Mouse (Mus musculus) splenic B cell, adult 2 months (primary cell): ENCODE data around the gene Hoxc5.

ENCODE experiments used
- DNase-seq: peaks from one replicate; pipeline ENCODE4 v3.0.0-alpha.2; 2011; ENCODE audit warnings: low read depth, low spot score
- H3K27me3 ChIP-seq: 2 replicates; pipeline ENCODE4 v1.6.1; 2012; ENCODE audit warnings: mild to moderate bottlenecking, low read length, moderate library complexity, mixed read lengths; ENCODE audit not compliant: control insufficient read depth, poor library complexity, insufficient read depth, severe bottlenecking
- H3K36me3 ChIP-seq: 2 replicates; pipeline ENCODE4 v1.6.1; 2012; ENCODE audit warnings: mild to moderate bottlenecking, low read length, moderate library complexity, mixed read lengths; ENCODE audit not compliant: control insufficient read depth, poor library complexity, insufficient read depth, severe bottlenecking

The Hoxc5 gene

DNA sequence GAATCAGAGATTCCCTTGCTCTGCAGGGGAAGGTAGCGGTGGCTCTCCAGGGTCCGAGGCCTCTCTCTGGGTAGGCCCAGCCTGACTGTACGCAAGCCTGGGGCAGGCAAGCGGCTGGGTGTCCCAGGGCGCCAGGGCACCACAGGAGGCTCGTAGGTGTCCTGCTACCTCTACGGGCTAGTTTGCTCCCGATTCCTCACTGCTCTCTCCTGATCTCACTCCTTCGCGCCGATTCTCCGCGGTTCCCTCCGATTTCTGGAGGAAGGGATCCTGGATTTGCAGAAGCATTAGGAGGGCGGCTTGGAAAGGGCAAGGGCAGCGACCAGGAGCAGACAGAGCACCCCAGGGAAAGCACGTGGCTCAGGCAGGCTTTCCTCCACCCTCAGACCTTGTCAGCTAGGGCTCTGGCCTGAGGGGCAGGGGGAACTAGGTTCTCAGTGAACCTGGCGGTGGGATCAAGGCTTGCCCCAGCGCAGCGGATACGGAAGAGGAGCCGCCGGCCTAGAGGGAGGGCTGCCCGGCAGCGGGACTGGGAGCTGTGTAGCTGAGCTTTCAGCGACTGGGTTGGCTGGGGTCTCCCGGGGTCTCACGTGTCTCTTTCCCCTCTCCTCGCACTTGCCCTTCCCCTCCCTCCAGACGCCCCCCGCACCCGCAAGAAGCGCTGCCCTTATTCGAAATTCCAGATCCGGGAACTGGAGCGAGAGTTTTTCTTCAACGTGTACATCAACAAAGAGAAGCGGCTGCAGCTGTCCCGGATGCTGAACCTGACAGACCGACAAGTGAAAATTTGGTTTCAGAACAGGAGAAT is 11.2 kb upstream of the Hoxc5 start:
- H3K36me3 ChIP-seq: no peaks in the 10 kb centered on the region
- H3K27me3 ChIP-seq: no peaks in the 10 kb centered on the region
- DNase-seq: no peak

GRCm38 (mm10) chr15:102956906-102957305 is 10.3 kb upstream of the Hoxc5 start:
- no peaks in the 10 kb centered on the region for H3K27me3 ChIP-seq
- no peak for DNase-seq
- H3K36me3 ChIP-seq: no peaks in the 10 kb centered on the region

DNA sequence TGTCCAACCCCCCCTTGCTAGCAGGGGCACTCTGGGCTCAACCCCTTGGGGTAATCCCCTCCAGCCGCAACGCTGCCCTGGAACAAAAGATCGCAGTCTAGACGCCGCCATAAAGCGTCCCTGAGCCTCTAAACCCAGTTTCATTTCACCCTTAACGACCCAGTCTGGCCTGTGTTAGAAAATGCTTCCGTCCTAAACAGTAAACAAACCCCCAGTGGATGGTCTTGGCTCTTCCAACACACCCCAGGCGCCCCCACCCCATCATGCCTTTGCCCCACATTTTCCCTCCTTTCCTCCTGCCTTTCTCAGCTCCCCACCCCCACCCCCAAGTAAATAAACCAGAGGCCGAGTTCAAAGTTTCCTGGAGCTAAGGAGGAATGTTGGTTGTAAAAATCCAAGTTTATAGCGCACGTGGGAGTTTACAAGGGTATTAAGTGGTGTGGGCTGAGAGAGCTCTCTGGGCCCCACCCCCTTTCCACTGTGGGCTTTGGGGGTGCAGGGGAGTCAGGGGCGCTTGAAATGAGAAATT is 7.5 kb upstream of the Hoxc5 start:
- DNase-seq: no peak
- Histone ChIP-seq H3K36me3 (no peaks in the 10 kb centered on the region), H3K27me3 (peaks cover 5% of the 10 kb centered on the region; the same call in 1 of the 2 replicates)

DNA sequence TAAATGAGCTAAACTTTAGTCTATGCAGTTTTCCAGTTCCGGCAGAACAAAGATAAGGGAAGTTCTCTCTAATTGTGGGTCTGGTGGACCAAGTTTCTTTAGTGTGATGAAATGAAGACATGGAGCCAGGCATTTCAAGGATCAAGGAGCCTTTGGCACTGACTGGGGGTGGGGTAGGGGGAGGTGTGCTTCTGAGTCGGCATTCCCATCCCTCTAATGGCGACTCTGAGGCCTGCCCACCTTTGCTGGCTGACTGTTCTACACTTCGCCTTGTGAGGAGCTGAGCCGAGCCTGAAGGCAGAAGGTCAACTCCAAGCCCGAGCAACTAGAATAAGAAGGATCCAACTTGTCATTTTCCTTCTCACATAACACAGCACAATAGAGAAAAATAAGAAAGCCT is 5.5 kb upstream of the Hoxc5 start:
- DNase-seq: no peak
- H3K36me3 ChIP-seq: no peaks in the 10 kb centered on the region
- peaks cover 5% of the 10 kb centered on the region; the same call in 1 of the 2 replicates for H3K27me3 ChIP-seq

- DNase-seq: no peak
- peaks cover 7% of the 10 kb centered on the region for H3K27me3 ChIP-seq
- no peaks in the 10 kb centered on the region for H3K36me3 ChIP-seq
Observed at GRCm38 (mm10) chr15:102962492-102962891, 4.8 kb upstream of the Hoxc5 start.

- H3K36me3 ChIP-seq: no peaks in the 10 kb centered on the region
- DNase-seq: no peak
Observed at GRCm38 (mm10) chr15:102963259-102963658, 4.0 kb upstream of the Hoxc5 start.

GRCm38 (mm10) chr15:102963671-102964640 is 3.3 kb upstream of the Hoxc5 start:
- no peak for DNase-seq
- H3K36me3 ChIP-seq: no peaks in the 10 kb centered on the region

More at GRCm38 (mm10) chr15:102963259-102963658, 4.0 kb upstream of the Hoxc5 start:
- peaks cover 7% of the 10 kb centered on the region for H3K27me3 ChIP-seq

GRCm38 (mm10) chr15:102965003-102965891 is 2.0 kb upstream of the Hoxc5 start:
- H3K36me3 ChIP-seq: no peaks in the 10 kb centered on the region
- DNase-seq: no peak
- H3K27me3 ChIP-seq: peaks cover 7% of the 10 kb centered on the region

More at GRCm38 (mm10) chr15:102963671-102964640, 3.3 kb upstream of the Hoxc5 start:
- H3K27me3 ChIP-seq: peaks cover 7% of the 10 kb centered on the region

DNA sequence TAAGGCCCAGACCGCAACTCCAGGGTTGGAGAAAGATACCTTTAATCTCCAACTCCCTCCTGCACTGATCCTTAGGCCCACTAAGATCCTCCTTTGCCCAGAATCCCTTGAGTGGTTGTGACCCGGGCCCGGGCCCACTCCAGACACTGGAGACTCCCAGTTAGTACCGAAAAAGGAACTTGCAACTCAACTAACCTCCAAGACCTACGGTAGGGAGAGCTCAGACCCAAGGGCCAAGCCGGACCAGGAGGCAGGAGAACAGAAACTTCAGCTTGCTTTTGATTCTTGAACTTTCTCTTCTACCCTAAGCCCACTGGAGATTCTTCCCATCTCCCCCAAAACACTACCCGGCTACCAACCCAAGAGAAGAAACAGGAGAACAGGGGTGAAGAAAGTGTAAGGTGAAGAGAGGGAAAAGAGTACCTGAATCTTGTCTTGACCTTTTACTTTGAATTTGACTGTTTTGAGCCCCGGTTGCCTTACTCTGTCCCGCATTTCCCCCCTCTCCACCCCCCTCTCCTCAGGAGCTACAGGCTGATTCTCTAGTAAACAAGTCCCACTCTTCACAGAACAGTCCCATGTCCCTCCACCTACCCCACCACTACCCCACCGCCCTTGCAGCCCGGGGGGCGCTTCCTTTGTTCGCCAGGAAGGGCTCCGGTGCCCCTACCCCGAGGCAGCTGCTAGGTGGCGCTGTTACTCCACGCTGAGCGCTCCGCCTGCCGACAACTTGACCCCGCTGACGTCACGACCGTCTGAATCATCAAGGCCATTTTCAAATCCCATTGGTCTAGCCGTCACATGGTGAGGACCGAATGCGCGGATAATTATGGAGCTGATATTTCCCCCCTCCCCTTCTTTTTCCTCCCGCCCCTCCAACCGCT is 1.1 kb upstream of the Hoxc5 start:
- H3K27me3 ChIP-seq: peaks cover 7% of the 10 kb centered on the region
- peak; percentile 78 for DNase-seq
- H3K36me3 ChIP-seq: no peaks in the 10 kb centered on the region

GRCm38 (mm10) chr15:102966776-102967311 is 399 bp upstream of the Hoxc5 start, which contains the start of gene Hoxc10:
Gene Hoxc10 (plus strand): TSS chr15:102966796.
- H3K36me3 ChIP-seq: no peaks in the 10 kb centered on the region
- no peak for DNase-seq
- H3K27me3 ChIP-seq: peaks cover 7% of the 10 kb centered on the region

DNA sequence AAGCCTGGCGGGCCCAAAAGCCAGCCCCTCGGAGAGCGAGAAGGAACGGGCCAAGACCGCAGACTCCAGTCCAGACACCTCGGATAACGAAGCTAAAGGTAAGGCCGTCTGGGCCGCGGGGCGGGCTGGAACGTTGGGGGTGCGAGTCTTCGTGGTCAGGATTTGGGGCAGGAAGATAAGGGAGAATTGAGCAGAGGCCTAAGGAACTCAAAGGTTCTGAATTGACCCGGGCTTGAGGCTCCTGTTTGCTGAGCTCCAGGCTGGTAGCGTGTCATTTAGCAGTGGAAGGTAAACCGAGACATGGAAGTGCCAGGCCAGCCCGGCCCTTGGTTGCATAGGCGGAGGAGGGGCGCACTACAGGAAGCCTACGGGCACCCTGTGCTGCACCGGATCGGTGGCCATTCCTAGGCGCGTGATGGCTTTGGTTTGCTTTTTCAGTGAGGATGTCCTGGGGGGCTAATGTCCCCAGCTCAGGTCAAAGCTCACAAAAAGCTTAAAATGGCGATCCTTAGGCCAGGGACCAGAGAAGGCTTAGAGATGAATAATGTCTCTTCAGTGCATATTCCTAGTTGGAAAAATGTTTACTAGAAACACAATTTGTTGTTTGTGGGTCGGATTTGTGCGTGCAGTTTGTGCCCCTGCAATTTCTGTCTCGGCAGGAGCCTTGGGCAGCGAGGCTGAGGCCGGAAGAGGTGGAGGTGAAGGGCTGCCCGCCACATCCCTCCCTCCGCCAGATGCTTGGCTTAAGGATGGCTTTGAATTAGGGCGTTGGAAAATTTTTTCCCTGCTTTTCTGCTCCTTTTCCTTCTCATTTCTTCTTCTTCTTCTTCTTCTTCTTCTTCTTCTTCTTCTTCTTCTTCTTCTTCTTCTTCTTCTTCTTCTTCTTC is 511 bp downstream of the Hoxc5 start:
- H3K36me3 ChIP-seq: no peaks in the 10 kb centered on the region
- DNase-seq: no peak
- H3K27me3 ChIP-seq: peaks cover 7% of the 10 kb centered on the region

DNA sequence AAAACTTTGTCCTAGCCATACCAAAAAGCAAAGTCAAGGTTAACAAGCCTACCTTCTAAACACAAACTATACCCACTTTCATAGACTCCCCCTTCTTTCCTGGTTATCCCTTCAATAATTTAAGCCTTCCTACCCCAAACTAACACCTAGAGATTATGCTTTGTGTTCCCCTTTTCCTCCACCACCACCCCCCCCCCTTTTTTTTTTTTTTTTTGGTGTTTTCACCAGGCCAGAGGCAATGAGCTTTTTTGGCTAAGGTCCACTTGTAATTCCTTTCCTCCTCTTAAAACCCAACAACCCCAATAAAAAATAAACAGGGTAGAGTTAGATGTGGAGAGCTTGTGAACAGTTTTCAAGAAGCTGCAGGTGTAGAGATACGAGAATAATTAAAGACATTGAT is 2.1 kb downstream of the Hoxc5 start:
- H3K36me3 ChIP-seq: no peaks in the 10 kb centered on the region
- no peak for DNase-seq
- peaks cover 2% of the 10 kb centered on the region for H3K27me3 ChIP-seq
